Mouse (Mus musculus): ENCODE measurements around the gene Timm10. TPM values are rescaled to one million over a fixed set of nuclear protein-coding genes. Genes with fewer than 3 reads are reported as not detected.

Timm10 gene
- 9.2 and 12.0 TPM in 2 replicates for polyA plus RNA-seq (2012)

GRCm38 (mm10) chr2:84826488-84827282, at the start of gene Timm10:
Gene Timm10, plus strand, starts transcription at chr2:84826997.

GRCm38 (mm10) chr2:84798493-84798921, 28.3 kb upstream of the Timm10 start, which contains the start of gene Ube2l6:
Gene Ube2l6, plus strand, starts transcription at chr2:84798828.

GRCm38 (mm10) chr2:84822552-84822951, 4.2 kb upstream of the Timm10 start, which contains the start of gene Smtnl1:
Gene Smtnl1, minus strand, starts transcription at chr2:84822652.

GRCm38 (mm10) chr2:84838593-84838949, 11.8 kb downstream of the Timm10 start, which contains the start of gene Slc43a1:
Gene Slc43a1, plus strand, starts transcription at chr2:84838850.

Other genes with a start within 250 kb of the Timm10 start
- gene Ctnnd1, start 176.2 kb upstream of the Timm10 start, polyA plus RNA-seq (2012) = 5.2 and 6.5 TPM in 2 replicates
- not detected in 2 replicates for gene Btbd18, start 167.9 kb upstream of the Timm10 start, polyA plus RNA-seq (2012)
- 336 and 344 TPM in 2 replicates for gene Selenoh, start 156.2 kb upstream of the Timm10 start, polyA plus RNA-seq (2012)
- not detected in 2 replicates for gene Gm28635, start 149.0 kb upstream of the Timm10 start, polyA plus RNA-seq (2012)
- 10.5 and 11.6 TPM in 2 replicates for gene Med19, start 148.6 kb upstream of the Timm10 start, polyA plus RNA-seq (2012)
- gene Tmx2, start 147.9 kb upstream of the Timm10 start, polyA plus RNA-seq (2012) = 3.1 and 4.1 TPM in 2 replicates
- 27.3 and 29.4 TPM in 2 replicates for gene Zdhhc5, start 111.8 kb upstream of the Timm10 start, polyA plus RNA-seq (2012)
- gene Clp1, start 99.6 kb upstream of the Timm10 start, polyA plus RNA-seq (2012) = 1.0 and 1.5 TPM in 2 replicates
- gene Ypel4, start 92.9 kb upstream of the Timm10 start, polyA plus RNA-seq (2012) = 1.3 and 1.9 TPM in 2 replicates
- 0.31 and 2.1 TPM in 2 replicates for gene Gm19426, start 83.3 kb upstream of the Timm10 start, polyA plus RNA-seq (2012)
- 0.16 TPM in 1 of 2 replicates, not detected in the other for gene Serping1, start 51.6 kb upstream of the Timm10 start, polyA plus RNA-seq (2012)
- 2.9 and 4.4 TPM in 2 replicates for gene Ube2l6, start 28.2 kb upstream of the Timm10 start, polyA plus RNA-seq (2012)
- gene Smtnl1, start 4.3 kb upstream of the Timm10 start, polyA plus RNA-seq (2012) = 0.05 TPM in 1 of 2 replicates, not detected in the other
- gene Slc43a1, start 11.9 kb downstream of the Timm10 start, polyA plus RNA-seq (2012) = 7.4 and 11.5 TPM in 2 replicates
- gene Rtn4rl2, start 59.7 kb downstream of the Timm10 start, polyA plus RNA-seq (2012) = 0.15 and 0.41 TPM in 2 replicates
- 18.9 and 19.3 TPM in 2 replicates for gene Slc43a3, start 109.6 kb downstream of the Timm10 start, polyA plus RNA-seq (2012)
- 16.9 and 25.8 TPM in 2 replicates for gene Prg2, start 153.5 kb downstream of the Timm10 start, polyA plus RNA-seq (2012)
- 14.2 and 18.5 TPM in 2 replicates for gene Prg3, start 161.2 kb downstream of the Timm10 start, polyA plus RNA-seq (2012)
- gene Ssrp1, start 210.2 kb downstream of the Timm10 start, polyA plus RNA-seq (2012) = 51.3 and 87.3 TPM in 2 replicates
- 0.05 and 0.34 TPM in 2 replicates for gene P2rx3, start 210.5 kb downstream of the Timm10 start, polyA plus RNA-seq (2012)
- gene Tnks1bp1, start 221.0 kb downstream of the Timm10 start, polyA plus RNA-seq (2012) = 4.4 and 5.1 TPM in 2 replicates